Mouse (Mus musculus): ENCODE measurements around the gene Rnf40. TPM values are rescaled to one million over a fixed set of nuclear protein-coding genes. Genes with fewer than 3 reads are reported as not detected.

Rnf40 gene
- polyA plus RNA-seq, 1 experiment from 2014 or later: 37.0 TPM

GRCm38 (mm10) chr7:127572895-127573471, 15.6 kb upstream of the Rnf40 start, which contains the start of gene Phkg2:
Phkg2 (plus strand) TSS chr7:127573340.
- Histone ChIP-seq H3K27ac (ENCODE audit: low read length) (peak within 1 kb of the TSS; percentile 44), H3K9ac (replicated peaks; ENCODE audit: low read depth, low read length) (peak within 1 kb of the TSS; percentile 71), H3K27me3 (ENCODE audit: control insufficient read depth, insufficient read depth, low read length) (no peaks in the 10 kb centered on the region), H3K36me3 (ENCODE audit: control insufficient read depth, insufficient read depth, low read length) (peaks cover 13% of the 10 kb centered on the region), H3K4me3 (ENCODE audit: low read depth, low read length) (peak within 1 kb of the TSS; percentile 73), H3K4me1 (ENCODE audit: control insufficient read depth, insufficient read depth, low read length) (peaks cover 8% of the 10 kb centered on the region; the same call in 1 of the 2 replicates), H3K4me2 (replicated peaks; ENCODE audit: low read depth, low read length) (peak within 1 kb of the TSS; percentile 78), H3K9me3 (ENCODE audit: control insufficient read depth, low read depth, low read length) (no peaks in the 10 kb centered on the region)
- ATAC-seq (ENCODE audit: insufficient number of reproducible peaks, insufficient read depth, low FRiP score, low read depth): peak; percentile 97
- under 1% methylated on average over 17 of the region's 17 CpGs for WGBS

- Histone ChIP-seq H3K27me3 (ENCODE audit: control insufficient read depth, insufficient read depth, low read length) (no peaks in the 10 kb centered on the region), H3K9ac (replicated peaks; ENCODE audit: low read depth, low read length) (peak overlapping the region; percentile 71), H3K36me3 (ENCODE audit: control insufficient read depth, insufficient read depth, low read length) (peaks cover 19% of the 10 kb centered on the region), H3K27ac (ENCODE audit: low read length) (peak overlapping the region; percentile 7), H3K9me3 (ENCODE audit: control insufficient read depth, low read depth, low read length) (no peaks in the 10 kb centered on the region), H3K4me1 (ENCODE audit: control insufficient read depth, insufficient read depth, low read length) (peaks cover 8% of the 10 kb centered on the region; the same call in 1 of the 2 replicates), H3K4me3 (ENCODE audit: low read depth, low read length) (peak overlapping the region; percentile 73), H3K4me2 (replicated peaks; ENCODE audit: low read depth, low read length) (peak overlapping the region; percentile 78)
- ATAC-seq (ENCODE audit: insufficient number of reproducible peaks, insufficient read depth, low FRiP score, low read depth): no peak; the same call in none of the 2 replicates
- 0% methylated on average over 26 of the region's 28 CpGs for WGBS
Observed at GRCm38 (mm10) chr7:127573503-127574008, 15.0 kb upstream of the Rnf40 start.

GRCm38 (mm10) chr7:127574115-127574514, 14.5 kb upstream of the Rnf40 start:
- Histone ChIP-seq H3K4me2 (replicated peaks; ENCODE audit: low read depth, low read length) (peak overlapping the region; percentile 78), H3K4me3 (ENCODE audit: low read depth, low read length) (peak overlapping the region; percentile 73), H3K27me3 (ENCODE audit: control insufficient read depth, insufficient read depth, low read length) (no peaks in the 10 kb centered on the region), H3K36me3 (ENCODE audit: control insufficient read depth, insufficient read depth, low read length) (peaks cover 21% of the 10 kb centered on the region), H3K9me3 (ENCODE audit: control insufficient read depth, low read depth, low read length) (no peaks in the 10 kb centered on the region), H3K27ac (ENCODE audit: low read length) (no peak overlapping the region; the same call in 1 of the 2 replicates), H3K4me1 (ENCODE audit: control insufficient read depth, insufficient read depth, low read length) (peaks cover 8% of the 10 kb centered on the region; the same call in 1 of the 2 replicates), H3K9ac (replicated peaks; ENCODE audit: low read depth, low read length) (0 out of 2 replicates have a peak overlapping the region, but pooled peaks have one; percentile 71)
- ATAC-seq (ENCODE audit: insufficient number of reproducible peaks, insufficient read depth, low FRiP score, low read depth): no peak
- WGBS: 16% methylated on average over 7 of the region's 7 CpGs

- no peak overlapping the region for H3K9ac ChIP-seq (replicated peaks; ENCODE audit: low read depth, low read length)
- peaks cover 43% of the 10 kb centered on the region for H3K36me3 ChIP-seq (ENCODE audit: control insufficient read depth, insufficient read depth, low read length)
- no peaks in the 10 kb centered on the region for H3K27me3 ChIP-seq (ENCODE audit: control insufficient read depth, insufficient read depth, low read length)
- H3K9me3 ChIP-seq (ENCODE audit: control insufficient read depth, low read depth, low read length): no peaks in the 10 kb centered on the region
- H3K4me3 ChIP-seq (ENCODE audit: low read depth, low read length): no peak overlapping the region
- no peak overlapping the region for H3K4me2 ChIP-seq (replicated peaks; ENCODE audit: low read depth, low read length)
- H3K4me1 ChIP-seq (ENCODE audit: control insufficient read depth, insufficient read depth, low read length): peaks cover 4% of the 10 kb centered on the region; the same call in 1 of the 2 replicates
- ATAC-seq (ENCODE audit: insufficient number of reproducible peaks, insufficient read depth, low FRiP score, low read depth): no peak
- 93% methylated on average over 6 of the region's 6 CpGs for WGBS
- no peak overlapping the region for H3K27ac ChIP-seq (ENCODE audit: low read length)
Observed at GRCm38 (mm10) chr7:127583260-127583659, 5.3 kb upstream of the Rnf40 start.

- H3K27ac ChIP-seq (ENCODE audit: low read length): no peak overlapping the region
- ATAC-seq (ENCODE audit: insufficient number of reproducible peaks, insufficient read depth, low FRiP score, low read depth): no peak
- peaks cover 11% of the 10 kb centered on the region; the same call in 1 of the 2 replicates for H3K4me1 ChIP-seq (ENCODE audit: control insufficient read depth, insufficient read depth, low read length)
- no peak overlapping the region for H3K4me3 ChIP-seq (ENCODE audit: low read depth, low read length)
- H3K4me2 ChIP-seq (replicated peaks; ENCODE audit: low read depth, low read length): no peak overlapping the region
- no peaks in the 10 kb centered on the region for H3K27me3 ChIP-seq (ENCODE audit: control insufficient read depth, insufficient read depth, low read length)
- 84% methylated on average over 7 of the region's 7 CpGs for WGBS
- no peaks in the 10 kb centered on the region for H3K9me3 ChIP-seq (ENCODE audit: control insufficient read depth, low read depth, low read length)
- no peak overlapping the region for H3K9ac ChIP-seq (replicated peaks; ENCODE audit: low read depth, low read length)
- H3K36me3 ChIP-seq (ENCODE audit: control insufficient read depth, insufficient read depth, low read length): peaks cover 36% of the 10 kb centered on the region
Observed at GRCm38 (mm10) chr7:127585031-127585430, 3.5 kb upstream of the Rnf40 start.

GRCm38 (mm10) chr7:127586149-127586548, 2.4 kb upstream of the Rnf40 start:
- Histone ChIP-seq H3K27me3 (ENCODE audit: control insufficient read depth, insufficient read depth, low read length) (no peaks in the 10 kb centered on the region), H3K9ac (replicated peaks; ENCODE audit: low read depth, low read length) (no peak overlapping the region), H3K27ac (ENCODE audit: low read length) (no peak overlapping the region), H3K4me2 (replicated peaks; ENCODE audit: low read depth, low read length) (no peak overlapping the region), H3K4me1 (ENCODE audit: control insufficient read depth, insufficient read depth, low read length) (peaks cover 11% of the 10 kb centered on the region; the same call in 1 of the 2 replicates), H3K9me3 (ENCODE audit: control insufficient read depth, low read depth, low read length) (no peaks in the 10 kb centered on the region), H3K4me3 (ENCODE audit: low read depth, low read length) (no peak overlapping the region), H3K36me3 (ENCODE audit: control insufficient read depth, insufficient read depth, low read length) (peaks cover 41% of the 10 kb centered on the region)
- WGBS: 89% methylated on average over 6 of the region's 6 CpGs
- no peak for ATAC-seq (ENCODE audit: insufficient number of reproducible peaks, insufficient read depth, low FRiP score, low read depth)

GRCm38 (mm10) chr7:127587196-127587595, 1.4 kb upstream of the Rnf40 start:
- Histone ChIP-seq H3K4me3 (ENCODE audit: low read depth, low read length) (peak overlapping the region; percentile 82; the same call in 1 of the 2 replicates), H3K36me3 (ENCODE audit: control insufficient read depth, insufficient read depth, low read length) (peaks cover 47% of the 10 kb centered on the region), H3K9ac (replicated peaks; ENCODE audit: low read depth, low read length) (no peak overlapping the region), H3K27me3 (ENCODE audit: control insufficient read depth, insufficient read depth, low read length) (no peaks in the 10 kb centered on the region), H3K27ac (ENCODE audit: low read length) (no peak overlapping the region), H3K4me2 (replicated peaks; ENCODE audit: low read depth, low read length) (peak overlapping the region; percentile 76), H3K4me1 (ENCODE audit: control insufficient read depth, insufficient read depth, low read length) (peaks cover 11% of the 10 kb centered on the region; the same call in 1 of the 2 replicates), H3K9me3 (ENCODE audit: control insufficient read depth, low read depth, low read length) (no peaks in the 10 kb centered on the region)
- WGBS: 61% methylated on average over 5 of the region's 5 CpGs
- ATAC-seq (ENCODE audit: insufficient number of reproducible peaks, insufficient read depth, low FRiP score, low read depth): no peak

GRCm38 (mm10) chr7:127588901-127589300, 334 bp downstream of the Rnf40 start:
- Histone ChIP-seq H3K9ac (replicated peaks; ENCODE audit: low read depth, low read length) (peak overlapping the region; percentile 47), H3K4me2 (replicated peaks; ENCODE audit: low read depth, low read length) (peak overlapping the region; percentile 76), H3K27me3 (ENCODE audit: control insufficient read depth, insufficient read depth, low read length) (no peaks in the 10 kb centered on the region), H3K9me3 (ENCODE audit: control insufficient read depth, low read depth, low read length) (no peaks in the 10 kb centered on the region), H3K4me3 (ENCODE audit: low read depth, low read length) (peak overlapping the region; percentile 82), H3K36me3 (ENCODE audit: control insufficient read depth, insufficient read depth, low read length) (peaks cover 49% of the 10 kb centered on the region), H3K4me1 (ENCODE audit: control insufficient read depth, insufficient read depth, low read length) (peaks cover 11% of the 10 kb centered on the region; the same call in 1 of the 2 replicates), H3K27ac (ENCODE audit: low read length) (no peak overlapping the region; the same call in 1 of the 2 replicates)
- no peak for ATAC-seq (ENCODE audit: insufficient number of reproducible peaks, insufficient read depth, low FRiP score, low read depth)
- WGBS: 3% methylated on average over 29 of the region's 29 CpGs
